Mouse (Mus musculus): ENCODE measurements around the gene Mr1. TPM values are rescaled to one million over a fixed set of nuclear protein-coding genes. Genes with fewer than 3 reads are reported as not detected.
A peak's percentile ranks its signal among the peaks of the same experiment; 100 is the strongest.

The Mr1 gene
- polyA plus RNA-seq, 1 experiment from 2014 or later = 0.36 TPM

DNA sequence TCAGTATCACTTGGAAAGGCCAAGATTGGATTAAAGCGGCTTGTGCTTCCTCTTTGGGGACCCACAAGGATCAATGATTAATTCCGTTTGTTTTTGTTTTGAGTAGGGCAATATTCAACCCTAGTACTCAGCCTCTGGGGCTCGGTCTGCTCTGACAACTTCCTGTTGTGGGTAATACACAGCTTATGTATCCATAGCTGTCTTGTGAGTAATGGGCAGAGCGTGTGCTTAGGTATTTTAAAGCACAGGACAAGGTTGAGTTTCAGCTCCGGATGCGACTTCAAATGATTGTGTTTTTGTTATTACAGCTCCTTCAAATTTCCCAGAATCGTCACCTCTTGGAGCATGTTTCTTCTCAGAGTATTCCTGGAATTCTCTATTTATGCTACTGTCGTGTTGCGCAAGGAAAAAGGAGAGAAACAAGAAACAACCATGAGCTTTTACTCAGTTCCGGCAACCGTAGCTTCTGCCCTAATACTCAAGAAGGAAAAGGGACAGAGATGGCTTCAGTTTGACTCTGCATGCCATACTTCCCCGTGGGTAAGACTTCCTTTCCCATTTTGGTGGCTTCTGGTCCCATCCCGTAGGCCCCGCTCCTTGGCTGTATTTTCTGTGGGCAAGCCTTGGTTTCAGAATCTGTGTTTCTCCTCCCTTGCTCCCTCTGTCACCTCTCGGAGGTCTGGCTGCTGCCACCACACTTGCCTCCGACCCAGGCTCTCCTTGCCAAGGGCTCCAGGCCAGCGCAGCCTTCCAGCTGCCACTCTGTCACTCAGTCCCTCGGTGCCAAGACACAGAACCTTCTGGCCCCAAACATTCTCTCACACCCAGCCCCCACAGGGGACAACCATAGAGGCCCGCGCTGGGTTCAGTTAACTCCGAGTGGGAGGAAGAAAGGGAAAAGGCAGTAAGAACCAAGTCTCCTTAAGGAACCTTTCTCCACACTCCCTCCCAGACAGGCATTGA lies 24.4 kb downstream of the Mr1 start:
- no peaks in the 10 kb centered on the region for H3K4me1 ChIP-seq
- H3K9me3 ChIP-seq = no peaks in the 10 kb centered on the region
- no peak overlapping the region for H3K4me3 ChIP-seq
- H3K36me3 ChIP-seq (replicated peaks) = no peaks in the 10 kb centered on the region
- H3K27me3 ChIP-seq (ENCODE audit: poor library complexity, severe bottlenecking) = peaks cover 16% of the 10 kb centered on the region
- H3K27ac ChIP-seq = peak overlapping the region; percentile 36; the same call in 1 of the 2 replicates
- WGBS = 85% methylated on average over 21 of the region's 21 CpGs
- no peak for DNase-seq (ENCODE audit: extremely low spot score, low spot score)

DNA sequence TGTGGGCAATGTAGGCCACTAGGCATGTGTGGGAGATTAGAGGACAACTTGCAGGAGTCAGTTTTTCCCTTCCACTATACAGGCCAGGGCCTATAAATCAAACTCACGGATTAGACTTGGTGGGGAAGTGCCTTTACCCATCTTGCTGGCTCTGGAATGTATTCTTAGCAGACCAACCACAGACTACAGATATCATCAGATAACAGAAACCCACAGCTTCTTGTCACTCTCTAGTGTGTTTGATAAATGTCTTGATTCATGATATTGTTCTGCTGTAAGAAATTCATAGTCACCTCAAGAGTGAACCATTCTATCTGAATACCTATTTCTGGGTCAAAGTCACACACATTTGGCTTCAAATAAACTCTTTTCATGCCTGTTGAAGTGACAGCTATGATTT lies 26.9 kb downstream of the Mr1 start:
- Histone ChIP-seq H3K4me3 (no peak overlapping the region), H3K9me3 (no peaks in the 10 kb centered on the region), H3K27ac (no peak overlapping the region), H3K36me3 (replicated peaks) (no peaks in the 10 kb centered on the region), H3K27me3 (ENCODE audit: poor library complexity, severe bottlenecking) (peaks cover 42% of the 10 kb centered on the region), H3K4me1 (peaks cover 5% of the 10 kb centered on the region)
- DNase-seq (ENCODE audit: extremely low spot score, low spot score) = no peak
- 90% methylated on average over 1 of the region's 1 CpGs for WGBS

- Histone ChIP-seq H3K36me3 (replicated peaks) (no peaks in the 10 kb centered on the region), H3K4me3 (no peak overlapping the region), H3K4me1 (peaks cover 61% of the 10 kb centered on the region), H3K27me3 (ENCODE audit: poor library complexity, severe bottlenecking) (peaks cover 96% of the 10 kb centered on the region), H3K9me3 (no peaks in the 10 kb centered on the region), H3K27ac (no peak overlapping the region)
- WGBS = 9% methylated on average over 3 of the region's 3 CpGs
- DNase-seq (ENCODE audit: extremely low spot score, low spot score) = no peak
Measured at GRCm38 (mm10) chr1:155113946-155114345, 32.7 kb downstream of the Mr1 start.

DNA sequence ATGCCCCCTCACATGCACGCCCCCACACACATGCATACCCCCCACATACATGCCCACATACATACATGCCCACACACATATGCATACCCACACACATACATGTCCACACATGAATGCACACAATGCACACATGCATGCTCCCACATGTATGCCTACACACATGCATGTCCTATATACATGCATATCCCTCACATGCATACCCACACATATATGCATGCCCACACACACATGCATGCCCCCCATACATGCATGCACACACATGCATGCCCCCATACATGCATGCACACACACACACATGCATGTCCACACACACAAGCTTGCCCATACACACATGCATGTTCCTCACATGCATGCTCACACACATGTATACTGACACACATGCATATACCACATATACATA lies 33.7 kb downstream of the Mr1 start:
- no peak for DNase-seq (ENCODE audit: extremely low spot score, low spot score)
- peaks cover 71% of the 10 kb centered on the region for H3K4me1 ChIP-seq
- H3K27ac ChIP-seq = no peak overlapping the region
- no peaks in the 10 kb centered on the region for H3K36me3 ChIP-seq (replicated peaks)
- WGBS = 86% methylated on average over 1 of the region's 1 CpGs
- no peaks in the 10 kb centered on the region for H3K9me3 ChIP-seq
- peaks cover 99% of the 10 kb centered on the region for H3K27me3 ChIP-seq (ENCODE audit: poor library complexity, severe bottlenecking)
- no peak overlapping the region for H3K4me3 ChIP-seq

- H3K9me3 ChIP-seq = no peaks in the 10 kb centered on the region
- H3K27ac ChIP-seq = no peak overlapping the region
- WGBS = 20% methylated on average over 4 of the region's 4 CpGs
- H3K27me3 ChIP-seq (ENCODE audit: poor library complexity, severe bottlenecking) = peaks cover 99% of the 10 kb centered on the region
- H3K36me3 ChIP-seq (replicated peaks) = no peaks in the 10 kb centered on the region
- H3K4me1 ChIP-seq = peaks cover 72% of the 10 kb centered on the region
- DNase-seq (ENCODE audit: extremely low spot score, low spot score) = no peak
- no peak overlapping the region for H3K4me3 ChIP-seq
Measured at GRCm38 (mm10) chr1:155112118-155112517, 34.5 kb downstream of the Mr1 start.

DNA sequence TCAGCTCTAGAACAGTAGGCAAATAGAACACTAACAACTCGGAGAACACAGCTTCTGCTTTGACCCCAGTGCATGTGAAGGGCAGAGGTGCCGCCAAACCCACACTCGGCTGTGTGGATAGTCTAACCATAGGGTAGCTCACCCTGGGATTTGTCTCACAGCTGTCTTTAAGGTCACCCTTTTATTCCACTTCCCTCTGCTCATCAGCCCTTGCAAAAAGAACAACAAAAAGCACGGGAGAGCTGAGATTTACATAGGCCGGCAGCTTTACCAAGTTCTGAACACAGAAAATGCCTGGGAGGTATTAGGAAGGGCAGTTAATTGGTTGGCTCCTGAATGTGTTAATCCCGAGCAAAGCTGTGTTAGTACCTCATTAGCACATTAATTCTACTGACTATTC lies 35.1 kb downstream of the Mr1 start:
- Histone ChIP-seq H3K9me3 (no peaks in the 10 kb centered on the region), H3K4me1 (peaks cover 72% of the 10 kb centered on the region), H3K27ac (peak overlapping the region; percentile 11; the same call in 1 of the 2 replicates), H3K36me3 (replicated peaks) (no peaks in the 10 kb centered on the region), H3K27me3 (ENCODE audit: poor library complexity, severe bottlenecking) (peaks cover 96% of the 10 kb centered on the region), H3K4me3 (no peak overlapping the region)
- no peak for DNase-seq (ENCODE audit: extremely low spot score, low spot score)
- 3% methylated on average over 6 of the region's 6 CpGs for WGBS

GRCm38 (mm10) chr1:155109387-155110350 lies 36.9 kb downstream of the Mr1 start:
- H3K36me3 ChIP-seq (replicated peaks) = no peaks in the 10 kb centered on the region
- peaks cover 77% of the 10 kb centered on the region for H3K27me3 ChIP-seq (ENCODE audit: poor library complexity, severe bottlenecking)
- peak overlapping the region; percentile 5; the same call in 1 of the 2 replicates for H3K4me3 ChIP-seq
- H3K27ac ChIP-seq = peak overlapping the region; percentile 71
- peak; percentile 37 for DNase-seq (ENCODE audit: extremely low spot score, low spot score)
- 15% methylated on average over 18 of the region's 18 CpGs for WGBS
- peaks cover 66% of the 10 kb centered on the region for H3K4me1 ChIP-seq
- no peaks in the 10 kb centered on the region for H3K9me3 ChIP-seq

GRCm38 (mm10) chr1:155108412-155108811 lies 38.2 kb downstream of the Mr1 start:
- no peak for DNase-seq (ENCODE audit: extremely low spot score, low spot score)
- peak overlapping the region; percentile 56; the same call in 1 of the 2 replicates for H3K27ac ChIP-seq
- H3K4me3 ChIP-seq = no peak overlapping the region
- WGBS = 42% methylated on average over 4 of the region's 4 CpGs
- H3K4me1 ChIP-seq = peaks cover 56% of the 10 kb centered on the region
- peaks cover 65% of the 10 kb centered on the region for H3K27me3 ChIP-seq (ENCODE audit: poor library complexity, severe bottlenecking)
- no peaks in the 10 kb centered on the region for H3K36me3 ChIP-seq (replicated peaks)
- H3K9me3 ChIP-seq = no peaks in the 10 kb centered on the region

- peaks cover 50% of the 10 kb centered on the region for H3K4me1 ChIP-seq
- DNase-seq (ENCODE audit: extremely low spot score, low spot score) = no peak
- H3K27ac ChIP-seq = no peak overlapping the region
- WGBS = 63% methylated on average over 5 of the region's 5 CpGs
- no peak overlapping the region for H3K4me3 ChIP-seq
- no peaks in the 10 kb centered on the region for H3K36me3 ChIP-seq (replicated peaks)
- H3K9me3 ChIP-seq = no peaks in the 10 kb centered on the region
- peaks cover 61% of the 10 kb centered on the region for H3K27me3 ChIP-seq (ENCODE audit: poor library complexity, severe bottlenecking)
Measured at GRCm38 (mm10) chr1:155107843-155108242, 38.8 kb downstream of the Mr1 start.

GRCm38 (mm10) chr1:155106310-155106709 lies 40.3 kb downstream of the Mr1 start:
- Histone ChIP-seq H3K27me3 (ENCODE audit: poor library complexity, severe bottlenecking) (peaks cover 50% of the 10 kb centered on the region), H3K4me3 (no peak overlapping the region), H3K36me3 (replicated peaks) (no peaks in the 10 kb centered on the region), H3K27ac (no peak overlapping the region), H3K4me1 (peaks cover 35% of the 10 kb centered on the region), H3K9me3 (no peaks in the 10 kb centered on the region)
- DNase-seq (ENCODE audit: extremely low spot score, low spot score) = no peak
- WGBS = 90% methylated on average over 1 of the region's 1 CpGs

GRCm38 (mm10) chr1:155103991-155104390 lies 42.6 kb downstream of the Mr1 start:
- 91% methylated on average over 5 of the region's 5 CpGs for WGBS
- Histone ChIP-seq H3K9me3 (no peaks in the 10 kb centered on the region), H3K4me3 (no peak overlapping the region), H3K4me1 (peaks cover 17% of the 10 kb centered on the region), H3K27ac (no peak overlapping the region), H3K36me3 (replicated peaks) (no peaks in the 10 kb centered on the region), H3K27me3 (ENCODE audit: poor library complexity, severe bottlenecking) (peaks cover 27% of the 10 kb centered on the region)
- DNase-seq (ENCODE audit: extremely low spot score, low spot score) = no peak

GRCm38 (mm10) chr1:155102631-155103030 lies 44.0 kb downstream of the Mr1 start:
- Histone ChIP-seq H3K27ac (no peak overlapping the region), H3K4me3 (no peak overlapping the region), H3K27me3 (ENCODE audit: poor library complexity, severe bottlenecking) (peaks cover 13% of the 10 kb centered on the region), H3K36me3 (replicated peaks) (no peaks in the 10 kb centered on the region), H3K9me3 (no peaks in the 10 kb centered on the region), H3K4me1 (peaks cover 9% of the 10 kb centered on the region)
- WGBS = 78% methylated on average over 4 of the region's 4 CpGs
- DNase-seq (ENCODE audit: extremely low spot score, low spot score) = no peak
